Mouse (Mus musculus) lung, adult 2 months (tissue): ENCODE results near the gene Vamp9. TPM values are rescaled to one million over a fixed set of nuclear protein-coding genes. Genes with fewer than 3 reads are reported as not detected.

ENCODE experiments used
- DNase-seq: peaks from one replicate; pipeline ENCODE4 v3.0.0; 2022
- H3K4me1 ChIP-seq: fragments of 200-500 bp; 2 replicates; pipeline ENCODE4 v1.6.1; 2011; ENCODE audit warnings: low read length; ENCODE audit not compliant: control insufficient read depth, insufficient read depth
- H3K4me3 ChIP-seq: fragments of 200-500 bp; replicated peaks from 2 replicates; pipeline ENCODE3; 2011; ENCODE audit warnings: low read depth, mild to moderate bottlenecking, control low read depth, low read length; ENCODE audit errors: extremely low read depth
- CTCF ChIP-seq: fragments of 200-500 bp; IDR thresholded peaks from 2 replicates; pipeline ENCODE4 v1.5.1; 2011; ENCODE audit warnings: mild to moderate bottlenecking, low read length, control low read depth; ENCODE audit not compliant: insufficient read depth
- POLR2A ChIP-seq: fragments of 200-500 bp; IDR thresholded peaks from 2 replicates; pipeline ENCODE4 v1.6.1; 2011; ENCODE audit warnings: low read depth, mild to moderate bottlenecking, control low read depth, low read length, borderline replicate concordance; ENCODE audit errors: extremely low read depth
- WGBS: fragments of 180-500 bp; shearing (Covaris S2); methylation state at CpG from one replicate; pipeline ENCODE4 v1.1.7; 2018; 5-methylcytosine and 5-hydroxymethylcytosine counted together
- polyA plus RNA-seq: library from polyadenylated mRNA; depleted of rRNA; stranded (reverse); fragments of >200 nt; gene quantifications from 2 replicates; pipeline ENCODE4 v1.2.3, GENCODE M21; 2012; rRNA removed

Vamp9 gene
- polyA plus RNA-seq, 1 experiment: not detected

DNA sequence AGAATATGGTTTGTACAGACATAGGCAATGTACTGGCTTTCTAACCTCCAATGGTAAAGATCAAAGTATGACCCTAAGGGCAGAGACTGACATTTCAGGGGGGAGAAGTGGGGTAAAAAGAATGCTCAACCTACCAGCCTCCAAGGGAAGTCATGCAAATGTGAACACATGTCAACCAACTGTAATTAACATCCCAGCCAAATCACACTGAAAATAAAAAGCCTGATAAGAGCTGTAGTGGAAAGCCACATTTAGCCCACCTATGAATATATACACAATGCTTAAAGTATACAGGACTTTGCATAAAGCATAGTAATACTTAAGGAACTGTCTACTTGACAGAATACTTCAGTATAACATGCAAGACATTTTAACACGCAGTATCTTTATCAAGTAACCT is 69.7 kb downstream of the Vamp9 start:
- WGBS: 39% methylated on average over 1 of the region's 1 CpGs
- H3K4me3 ChIP-seq: no peak overlapping the region
- TF ChIP-seq POLR2A (no peak), CTCF (no peak)
- H3K4me1 ChIP-seq: peaks cover 9% of the 10 kb centered on the region
- no peak for DNase-seq

DNA sequence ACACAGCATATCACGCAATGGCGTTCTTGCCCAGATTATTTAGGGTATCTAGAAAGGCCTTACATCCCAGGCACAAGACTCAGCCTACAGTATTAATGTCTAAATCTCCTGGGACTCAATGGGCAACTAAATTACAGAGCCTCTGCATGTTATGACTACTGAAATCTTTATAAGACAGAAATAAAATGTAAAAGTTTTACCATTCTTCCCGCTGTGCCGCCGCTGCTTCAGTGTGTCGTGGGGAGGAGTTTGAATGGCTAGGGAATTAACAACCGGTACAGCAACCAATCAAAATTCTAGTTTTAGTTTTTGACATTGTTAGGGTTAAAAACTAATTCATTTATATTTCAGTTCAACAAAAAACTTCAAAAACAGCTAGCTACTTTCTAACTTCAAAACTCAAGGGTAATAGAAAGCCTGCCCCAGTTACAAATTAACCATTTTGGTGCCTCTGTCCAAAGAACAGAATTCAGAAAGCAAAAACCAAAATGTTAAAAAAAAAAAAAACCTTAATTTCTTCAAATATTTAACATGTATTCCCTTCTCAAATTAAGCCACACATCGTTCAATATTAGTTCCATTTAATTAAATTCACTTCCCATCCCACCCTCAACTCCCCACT is 70.4 kb downstream of the Vamp9 start:
- WGBS: 3% methylated on average over 8 of the region's 8 CpGs
- H3K4me3 ChIP-seq: peak overlapping the region; percentile 42
- DNase-seq: no peak
- TF ChIP-seq POLR2A (no peak), CTCF (no peak)
- peaks cover 9% of the 10 kb centered on the region for H3K4me1 ChIP-seq

GRCm38 (mm10) chr5:99977516-99978301 is 71.7 kb downstream of the Vamp9 start:
- peaks cover 9% of the 10 kb centered on the region for H3K4me1 ChIP-seq
- H3K4me3 ChIP-seq: peak overlapping the region; percentile 100
- TF ChIP-seq CTCF (no peak), POLR2A (no peak)
- peak; percentile 77 for DNase-seq
- WGBS: under 1% methylated on average over 46 of the region's 50 CpGs

GRCm38 (mm10) chr5:99978699-99979442 is 72.8 kb downstream of the Vamp9 start, which contains the start of the genes Hnrnpd and 4930524J08Rik:
Hnrnpd (minus strand) TSS chr5:99978938.
4930524J08Rik (plus strand) TSS chr5:99979061.
- DNase-seq: peak; percentile 91
- peak; percentile 72; the same call in 1 of the 2 replicates for TF ChIP-seq POLR2A
- TF ChIP-seq CTCF: no peak
- under 1% methylated on average over 89 of the region's 97 CpGs for WGBS
- Histone ChIP-seq H3K4me3 (peak within 1 kb of the TSS; percentile 100), H3K4me1 (peaks cover 4% of the 10 kb centered on the region)

- TF ChIP-seq POLR2A: no peak
- TF ChIP-seq CTCF: no peak
- DNase-seq: no peak
- Histone ChIP-seq H3K4me1 (no peaks in the 10 kb centered on the region), H3K4me3 (peak overlapping the region; percentile 42)
- 62% methylated on average over 9 of the region's 9 CpGs for WGBS
These were observed 77.5 kb downstream of the Vamp9 start for GRCm38 (mm10) chr5:99983452-99984061.

GRCm38 (mm10) chr5:99994166-99994565 is 88.1 kb downstream of the Vamp9 start:
- Histone ChIP-seq H3K4me3 (no peak overlapping the region), H3K4me1 (no peaks in the 10 kb centered on the region)
- no peak for TF ChIP-seq CTCF
- no peak for TF ChIP-seq POLR2A
- WGBS: 52% methylated on average over 3 of the region's 3 CpGs
- DNase-seq: no peak

DNA sequence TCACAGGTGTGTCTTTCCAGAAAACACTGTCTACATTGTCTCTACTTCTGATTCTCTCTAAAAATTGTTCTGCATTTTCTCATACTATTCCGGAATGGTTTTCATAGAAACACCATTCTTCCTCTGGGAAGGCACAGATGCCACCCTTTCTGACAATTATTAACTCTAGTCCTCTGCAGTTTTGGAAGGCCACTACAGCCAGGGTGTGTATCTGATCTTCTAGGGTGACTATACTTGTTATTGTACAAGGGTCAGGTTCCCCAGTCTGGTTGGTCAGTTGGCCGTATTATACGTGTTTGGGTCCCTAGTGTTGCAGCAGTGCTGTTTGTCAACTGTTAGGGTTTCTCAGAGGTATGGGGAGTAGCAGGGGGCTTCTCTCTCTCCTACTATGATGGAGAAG is 88.6 kb downstream of the Vamp9 start:
- TF ChIP-seq CTCF: no peak
- 94% methylated on average over 3 of the region's 3 CpGs for WGBS
- DNase-seq: no peak

DNA sequence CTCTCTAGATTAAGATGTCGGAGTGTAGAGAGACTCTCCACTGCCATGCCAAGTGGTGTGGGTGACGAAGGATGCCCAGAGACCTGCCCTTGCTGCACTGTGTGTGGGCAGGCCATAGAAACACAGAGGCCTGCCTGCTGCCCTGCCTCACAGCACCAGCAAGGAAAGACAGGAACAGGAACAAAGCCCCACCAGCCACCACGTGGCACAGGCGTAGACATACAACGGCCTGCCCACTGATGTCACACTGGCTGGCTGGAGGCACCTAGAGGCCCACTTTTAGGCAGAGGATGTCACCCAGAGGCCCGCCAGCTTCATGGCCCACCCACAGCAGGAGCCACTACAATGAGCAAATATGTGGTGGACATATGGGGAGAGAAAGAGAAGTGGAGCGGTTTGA is 94.0 kb downstream of the Vamp9 start:
- TF ChIP-seq POLR2A: no peak
- no peak for TF ChIP-seq CTCF
- 74% methylated on average over 7 of the region's 7 CpGs for WGBS
- no peak overlapping the region for H3K4me3 ChIP-seq
- DNase-seq: no peak
- H3K4me1 ChIP-seq: no peaks in the 10 kb centered on the region

More for the DNA sequence above, 88.6 kb downstream of the Vamp9 start:
- H3K4me3 ChIP-seq: no peak overlapping the region
- no peaks in the 10 kb centered on the region for H3K4me1 ChIP-seq

DNA sequence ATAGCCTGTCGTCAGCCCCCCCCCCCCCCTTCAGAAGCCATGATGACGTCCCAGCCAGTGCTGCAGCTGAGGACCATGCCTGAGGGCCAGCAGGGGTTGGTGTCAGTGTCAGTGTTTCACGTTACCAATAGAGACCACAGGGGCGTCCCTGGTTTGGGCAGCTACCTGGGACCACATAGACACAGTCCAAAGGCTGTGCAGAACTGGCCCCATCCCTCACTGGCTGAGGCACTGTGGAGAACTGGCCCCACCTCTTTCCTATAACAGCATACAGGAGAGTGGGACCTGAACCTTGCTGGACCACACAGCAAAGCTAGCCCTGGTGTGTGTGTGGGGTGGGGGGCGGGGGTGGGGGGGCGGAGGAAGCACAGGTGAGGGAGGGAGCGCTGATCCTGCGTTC is 94.4 kb downstream of the Vamp9 start:
- WGBS: 51% methylated on average over 8 of the region's 8 CpGs
- TF ChIP-seq CTCF (no peak), POLR2A (no peak)
- DNase-seq: no peak
- Histone ChIP-seq H3K4me3 (no peak overlapping the region), H3K4me1 (no peaks in the 10 kb centered on the region)

Other genes with a start within 250 kb of the Vamp9 start
- gene Rasgef1b, start 177.2 kb upstream of the Vamp9 start, polyA plus RNA-seq: 13.5 and 13.7 TPM in 2 replicates
- gene Hnrnpd, start 72.7 kb downstream of the Vamp9 start, polyA plus RNA-seq: 28.5 and 46.0 TPM in 2 replicates
- 1.1 and 1.7 TPM in 2 replicates for gene 4930524J08Rik, start 72.8 kb downstream of the Vamp9 start, polyA plus RNA-seq
- gene Hnrnpdl, start 133.4 kb downstream of the Vamp9 start, polyA plus RNA-seq: 54.2 and 74.0 TPM in 2 replicates
- gene Enoph1, start 133.7 kb downstream of the Vamp9 start, polyA plus RNA-seq: 33.1 and 34.0 TPM in 2 replicates